Mouse (Mus musculus): ENCODE data around the gene Nme3. TPM values are rescaled to one million over a fixed set of nuclear protein-coding genes. Genes with fewer than 3 reads are reported as not detected.

The Nme3 gene
- polyA plus RNA-seq, 1 experiment from 2014 or later, result 95.8 TPM

GRCm38 (mm10) chr17:24874989-24875388, 21.3 kb upstream of the Nme3 start:
- Histone ChIP-seq H3K9me3 (ENCODE audit: control insufficient read depth, low read length) (no peaks in the 10 kb centered on the region), H3K9ac (no peak overlapping the region), H3K36me3 (replicated peaks; ENCODE audit: control insufficient read depth, insufficient read depth) (no peaks in the 10 kb centered on the region), H3K4me2 (replicated peaks) (no peak overlapping the region), H3K27ac (no peak overlapping the region), H3K27me3 (ENCODE audit: control insufficient read depth, insufficient read depth, low read length) (no peaks in the 10 kb centered on the region), H3K4me1 (replicated peaks; ENCODE audit: control insufficient read depth, insufficient read depth, low read length) (no peaks in the 10 kb centered on the region), H3K4me3 (replicated peaks; ENCODE audit: low read length) (no peak overlapping the region)
- no peak for ATAC-seq (ENCODE audit: low FRiP score)
- WGBS, result 88% methylated on average over 8 of the region's 8 CpGs
- DNase-seq (ENCODE audit: low spot score), result no peak

GRCm38 (mm10) chr17:24877336-24878116, 18.8 kb upstream of the Nme3 start:
- 67% methylated on average over 10 of the region's 10 CpGs for WGBS
- DNase-seq (ENCODE audit: low spot score) (no peak), ATAC-seq (ENCODE audit: low FRiP score) (no peak)
- Histone ChIP-seq H3K4me1 (replicated peaks; ENCODE audit: control insufficient read depth, insufficient read depth, low read length) (no peaks in the 10 kb centered on the region), H3K9ac (no peak overlapping the region), H3K4me3 (replicated peaks; ENCODE audit: low read length) (no peak overlapping the region), H3K4me2 (replicated peaks) (no peak overlapping the region), H3K9me3 (ENCODE audit: control insufficient read depth, low read length) (no peaks in the 10 kb centered on the region), H3K36me3 (replicated peaks; ENCODE audit: control insufficient read depth, insufficient read depth) (peaks cover under 1% of the 10 kb centered on the region), H3K27ac (no peak overlapping the region), H3K27me3 (ENCODE audit: control insufficient read depth, insufficient read depth, low read length) (no peaks in the 10 kb centered on the region)

- ATAC-seq (ENCODE audit: low FRiP score), result no peak
- no peak overlapping the region for H3K9ac ChIP-seq
- WGBS, result 44% methylated on average over 5 of the region's 5 CpGs
- no peaks in the 10 kb centered on the region for H3K27me3 ChIP-seq (ENCODE audit: control insufficient read depth, insufficient read depth, low read length)
- H3K4me1 ChIP-seq (replicated peaks; ENCODE audit: control insufficient read depth, insufficient read depth, low read length), result no peaks in the 10 kb centered on the region
- no peaks in the 10 kb centered on the region for H3K9me3 ChIP-seq (ENCODE audit: control insufficient read depth, low read length)
- H3K4me2 ChIP-seq (replicated peaks), result no peak overlapping the region
- no peak overlapping the region for H3K27ac ChIP-seq
- no peak overlapping the region for H3K4me3 ChIP-seq (replicated peaks; ENCODE audit: low read length)
- peaks cover 6% of the 10 kb centered on the region for H3K36me3 ChIP-seq (replicated peaks; ENCODE audit: control insufficient read depth, insufficient read depth)
- no peak for DNase-seq (ENCODE audit: low spot score)
Observed at GRCm38 (mm10) chr17:24878117-24878397, 18.2 kb upstream of the Nme3 start.

GRCm38 (mm10) chr17:24878531-24878930, 17.8 kb upstream of the Nme3 start:
- 80% methylated on average over 8 of the region's 8 CpGs for WGBS
- H3K9ac ChIP-seq, result no peak overlapping the region
- ATAC-seq (ENCODE audit: low FRiP score), result no peak

GRCm38 (mm10) chr17:24881738-24882440, 14.4 kb upstream of the Nme3 start:
- Histone ChIP-seq H3K36me3 (replicated peaks; ENCODE audit: control insufficient read depth, insufficient read depth) (peaks cover 21% of the 10 kb centered on the region), H3K4me2 (replicated peaks) (no peak overlapping the region), H3K4me3 (replicated peaks; ENCODE audit: low read length) (no peak overlapping the region), H3K27me3 (ENCODE audit: control insufficient read depth, insufficient read depth, low read length) (no peaks in the 10 kb centered on the region), H3K9me3 (ENCODE audit: control insufficient read depth, low read length) (no peaks in the 10 kb centered on the region), H3K27ac (no peak overlapping the region), H3K9ac (no peak overlapping the region), H3K4me1 (replicated peaks; ENCODE audit: control insufficient read depth, insufficient read depth, low read length) (peaks cover 7% of the 10 kb centered on the region)
- 54% methylated on average over 7 of the region's 7 CpGs for WGBS
- no peak for ATAC-seq (ENCODE audit: low FRiP score)
- no peak for DNase-seq (ENCODE audit: low spot score)

More at GRCm38 (mm10) chr17:24878531-24878930, 17.8 kb upstream of the Nme3 start:
- no peaks in the 10 kb centered on the region for H3K9me3 ChIP-seq (ENCODE audit: control insufficient read depth, low read length)
- DNase-seq (ENCODE audit: low spot score), result no peak
- no peak overlapping the region for H3K27ac ChIP-seq
- H3K4me3 ChIP-seq (replicated peaks; ENCODE audit: low read length), result no peak overlapping the region
- H3K36me3 ChIP-seq (replicated peaks; ENCODE audit: control insufficient read depth, insufficient read depth), result peaks cover 10% of the 10 kb centered on the region
- no peak overlapping the region for H3K4me2 ChIP-seq (replicated peaks)
- no peaks in the 10 kb centered on the region for H3K4me1 ChIP-seq (replicated peaks; ENCODE audit: control insufficient read depth, insufficient read depth, low read length)
- no peaks in the 10 kb centered on the region for H3K27me3 ChIP-seq (ENCODE audit: control insufficient read depth, insufficient read depth, low read length)

GRCm38 (mm10) chr17:24884391-24884790, 11.9 kb upstream of the Nme3 start:
- Histone ChIP-seq H3K9ac (no peak overlapping the region), H3K9me3 (ENCODE audit: control insufficient read depth, low read length) (no peaks in the 10 kb centered on the region), H3K4me3 (replicated peaks; ENCODE audit: low read length) (no peak overlapping the region), H3K4me1 (replicated peaks; ENCODE audit: control insufficient read depth, insufficient read depth, low read length) (peaks cover 18% of the 10 kb centered on the region), H3K36me3 (replicated peaks; ENCODE audit: control insufficient read depth, insufficient read depth) (peaks cover 33% of the 10 kb centered on the region), H3K27ac (no peak overlapping the region), H3K27me3 (ENCODE audit: control insufficient read depth, insufficient read depth, low read length) (no peaks in the 10 kb centered on the region), H3K4me2 (replicated peaks) (no peak overlapping the region)
- 90% methylated on average over 6 of the region's 6 CpGs for WGBS
- DNase-seq (ENCODE audit: low spot score) (no peak), ATAC-seq (ENCODE audit: low FRiP score) (no peak)

- peak overlapping the region; percentile 49 for H3K4me3 ChIP-seq (replicated peaks; ENCODE audit: low read length)
- WGBS, result 25% methylated on average over 22 of the region's 22 CpGs
- ATAC-seq (ENCODE audit: low FRiP score), result no peak
Observed at GRCm38 (mm10) chr17:24885356-24886133, 10.8 kb upstream of the Nme3 start.

GRCm38 (mm10) chr17:24886134-24886931, 10.0 kb upstream of the Nme3 start, which contains the start of the genes Nubp2 and Spsb3:
Nubp2 (minus strand) TSS chr17:24886349.
Spsb3 (plus strand) TSS chr17:24886643.
- Histone ChIP-seq H3K4me1 (replicated peaks; ENCODE audit: control insufficient read depth, insufficient read depth, low read length) (peaks cover 18% of the 10 kb centered on the region), H3K4me3 (replicated peaks; ENCODE audit: low read length) (peak within 1 kb of the TSS; percentile 95), H3K9me3 (ENCODE audit: control insufficient read depth, low read length) (no peaks in the 10 kb centered on the region), H3K27ac (peak within 1 kb of the TSS; percentile 82), H3K9ac (peak within 1 kb of the TSS; percentile 88), H3K4me2 (replicated peaks) (peak within 1 kb of the TSS; percentile 74), H3K27me3 (ENCODE audit: control insufficient read depth, insufficient read depth, low read length) (no peaks in the 10 kb centered on the region), H3K36me3 (replicated peaks; ENCODE audit: control insufficient read depth, insufficient read depth) (peaks cover 53% of the 10 kb centered on the region)
- ATAC-seq (ENCODE audit: low FRiP score), result peak; percentile 96
- peak; percentile 98 for DNase-seq (ENCODE audit: low spot score)
- under 1% methylated on average over 69 of the region's 69 CpGs for whole genome bisulfite sequencing

More at GRCm38 (mm10) chr17:24885356-24886133, 10.8 kb upstream of the Nme3 start:
- H3K9me3 ChIP-seq (ENCODE audit: control insufficient read depth, low read length), result no peaks in the 10 kb centered on the region
- H3K9ac ChIP-seq, result peak overlapping the region; percentile 49
- H3K36me3 ChIP-seq (replicated peaks; ENCODE audit: control insufficient read depth, insufficient read depth), result peaks cover 45% of the 10 kb centered on the region
- no peak for DNase-seq (ENCODE audit: low spot score)
- peaks cover 18% of the 10 kb centered on the region for H3K4me1 ChIP-seq (replicated peaks; ENCODE audit: control insufficient read depth, insufficient read depth, low read length)
- peak overlapping the region; percentile 69 for H3K4me2 ChIP-seq (replicated peaks)
- no peaks in the 10 kb centered on the region for H3K27me3 ChIP-seq (ENCODE audit: control insufficient read depth, insufficient read depth, low read length)
- H3K27ac ChIP-seq, result no peak overlapping the region
